Mouse (Mus musculus): ENCODE data around the gene Elk3. TPM values are rescaled to one million over a fixed set of nuclear protein-coding genes. Genes with fewer than 3 reads are reported as not detected.

Gene Elk3
- polyA plus RNA-seq, 1 experiment from 2014 or later = 4.6 TPM

GRCm38 (mm10) chr10:93250436-93251317, 60.3 kb downstream of the Elk3 start:
- peak; percentile 30; the same call in 1 of the 2 replicates for ATAC-seq (ENCODE audit: low read depth)
- 72% methylated on average over 24 of the region's 24 CpGs for WGBS (ENCODE audit: insufficient replicate concordance)
- peaks cover 3% of the 10 kb centered on the region; the same call in 1 of the 2 replicates for H3K4me1 ChIP-seq (ENCODE audit: control insufficient read depth, low read depth, low read length)
- H3K4me3 ChIP-seq (ENCODE audit: low read depth, low read length) = no peak overlapping the region
- H3K27me3 ChIP-seq (ENCODE audit: control insufficient read depth, insufficient read depth, low read depth, low read length) = no peaks in the 10 kb centered on the region
- no peaks in the 10 kb centered on the region for H3K9me3 ChIP-seq (replicated peaks; ENCODE audit: control insufficient read depth, low read length)
- no peak overlapping the region for H3K27ac ChIP-seq (ENCODE audit: low read length)
- peaks cover 10% of the 10 kb centered on the region for H3K36me3 ChIP-seq (ENCODE audit: control insufficient read depth, insufficient read depth)
- no peak overlapping the region for H3K9ac ChIP-seq (ENCODE audit: low read depth, low read length)
- H3K4me2 ChIP-seq (ENCODE audit: low read depth, low read length) = no peak overlapping the region

- 75% methylated on average over 7 of the region's 7 CpGs for WGBS (ENCODE audit: insufficient replicate concordance)
- no peaks in the 10 kb centered on the region for H3K9me3 ChIP-seq (replicated peaks; ENCODE audit: control insufficient read depth, low read length)
- no peak overlapping the region for H3K9ac ChIP-seq (ENCODE audit: low read depth, low read length)
- ATAC-seq (ENCODE audit: low read depth) = no peak
- H3K4me3 ChIP-seq (ENCODE audit: low read depth, low read length) = no peak overlapping the region
- H3K4me1 ChIP-seq (ENCODE audit: control insufficient read depth, low read depth, low read length) = peaks cover 3% of the 10 kb centered on the region; the same call in 1 of the 2 replicates
- peaks cover 11% of the 10 kb centered on the region for H3K36me3 ChIP-seq (ENCODE audit: control insufficient read depth, insufficient read depth)
- H3K4me2 ChIP-seq (ENCODE audit: low read depth, low read length) = no peak overlapping the region
- no peaks in the 10 kb centered on the region for H3K27me3 ChIP-seq (ENCODE audit: control insufficient read depth, insufficient read depth, low read depth, low read length)
- H3K27ac ChIP-seq (ENCODE audit: low read length) = no peak overlapping the region
These were observed 61.0 kb downstream of the Elk3 start for GRCm38 (mm10) chr10:93249901-93250300.

- Histone ChIP-seq H3K4me2 (ENCODE audit: low read depth, low read length) (no peak overlapping the region), H3K4me3 (ENCODE audit: low read depth, low read length) (no peak overlapping the region), H3K27me3 (ENCODE audit: control insufficient read depth, insufficient read depth, low read depth, low read length) (no peaks in the 10 kb centered on the region), H3K9me3 (replicated peaks; ENCODE audit: control insufficient read depth, low read length) (no peaks in the 10 kb centered on the region), H3K36me3 (ENCODE audit: control insufficient read depth, insufficient read depth) (peaks cover 11% of the 10 kb centered on the region), H3K9ac (ENCODE audit: low read depth, low read length) (no peak overlapping the region), H3K27ac (ENCODE audit: low read length) (no peak overlapping the region), H3K4me1 (ENCODE audit: control insufficient read depth, low read depth, low read length) (peaks cover 3% of the 10 kb centered on the region; the same call in 1 of the 2 replicates)
- ATAC-seq (ENCODE audit: low read depth) = no peak
- WGBS (ENCODE audit: insufficient replicate concordance) = 93% methylated on average over 8 of the region's 8 CpGs
These were observed 62.5 kb downstream of the Elk3 start for GRCm38 (mm10) chr10:93248416-93248815.

GRCm38 (mm10) chr10:93247902-93248301, 63.0 kb downstream of the Elk3 start:
- H3K4me2 ChIP-seq (ENCODE audit: low read depth, low read length) = no peak overlapping the region

GRCm38 (mm10) chr10:93247422-93247821, 63.5 kb downstream of the Elk3 start:
- Histone ChIP-seq H3K4me3 (ENCODE audit: low read depth, low read length) (no peak overlapping the region), H3K9me3 (replicated peaks; ENCODE audit: control insufficient read depth, low read length) (no peaks in the 10 kb centered on the region), H3K27ac (ENCODE audit: low read length) (no peak overlapping the region), H3K36me3 (ENCODE audit: control insufficient read depth, insufficient read depth) (peaks cover 11% of the 10 kb centered on the region), H3K9ac (ENCODE audit: low read depth, low read length) (no peak overlapping the region), H3K4me1 (ENCODE audit: control insufficient read depth, low read depth, low read length) (peaks cover 3% of the 10 kb centered on the region; the same call in 1 of the 2 replicates), H3K27me3 (ENCODE audit: control insufficient read depth, insufficient read depth, low read depth, low read length) (no peaks in the 10 kb centered on the region), H3K4me2 (ENCODE audit: low read depth, low read length) (no peak overlapping the region)
- 81% methylated on average over 12 of the region's 12 CpGs for WGBS (ENCODE audit: insufficient replicate concordance)
- ATAC-seq (ENCODE audit: low read depth) = no peak

More at GRCm38 (mm10) chr10:93247902-93248301, 63.0 kb downstream of the Elk3 start:
- Histone ChIP-seq H3K27ac (ENCODE audit: low read length) (no peak overlapping the region), H3K36me3 (ENCODE audit: control insufficient read depth, insufficient read depth) (peaks cover 11% of the 10 kb centered on the region), H3K9ac (ENCODE audit: low read depth, low read length) (no peak overlapping the region), H3K4me3 (ENCODE audit: low read depth, low read length) (no peak overlapping the region), H3K27me3 (ENCODE audit: control insufficient read depth, insufficient read depth, low read depth, low read length) (no peaks in the 10 kb centered on the region), H3K4me1 (ENCODE audit: control insufficient read depth, low read depth, low read length) (peaks cover 3% of the 10 kb centered on the region; the same call in 1 of the 2 replicates), H3K9me3 (replicated peaks; ENCODE audit: control insufficient read depth, low read length) (no peaks in the 10 kb centered on the region)
- 75% methylated on average over 6 of the region's 6 CpGs for WGBS (ENCODE audit: insufficient replicate concordance)
- no peak for ATAC-seq (ENCODE audit: low read depth)

- H3K9ac ChIP-seq (ENCODE audit: low read depth, low read length) = no peak overlapping the region
- H3K36me3 ChIP-seq (ENCODE audit: control insufficient read depth, insufficient read depth) = peaks cover 19% of the 10 kb centered on the region
- H3K4me2 ChIP-seq (ENCODE audit: low read depth, low read length) = no peak overlapping the region
- H3K4me3 ChIP-seq (ENCODE audit: low read depth, low read length) = no peak overlapping the region
- H3K9me3 ChIP-seq (replicated peaks; ENCODE audit: control insufficient read depth, low read length) = no peaks in the 10 kb centered on the region
- no peak for ATAC-seq (ENCODE audit: low read depth)
- peaks cover 3% of the 10 kb centered on the region; the same call in 1 of the 2 replicates for H3K4me1 ChIP-seq (ENCODE audit: control insufficient read depth, low read depth, low read length)
- 82% methylated on average over 7 of the region's 7 CpGs for WGBS (ENCODE audit: insufficient replicate concordance)
- no peaks in the 10 kb centered on the region for H3K27me3 ChIP-seq (ENCODE audit: control insufficient read depth, insufficient read depth, low read depth, low read length)
- no peak overlapping the region for H3K27ac ChIP-seq (ENCODE audit: low read length)
These were observed 64.6 kb downstream of the Elk3 start for GRCm38 (mm10) chr10:93246185-93246920.

GRCm38 (mm10) chr10:93244209-93244705, 66.7 kb downstream of the Elk3 start:
- 87% methylated on average over 10 of the region's 10 CpGs for WGBS (ENCODE audit: insufficient replicate concordance)
- no peak overlapping the region for H3K27ac ChIP-seq (ENCODE audit: low read length)
- no peaks in the 10 kb centered on the region for H3K4me1 ChIP-seq (ENCODE audit: control insufficient read depth, low read depth, low read length)
- H3K27me3 ChIP-seq (ENCODE audit: control insufficient read depth, insufficient read depth, low read depth, low read length) = no peaks in the 10 kb centered on the region
- H3K4me3 ChIP-seq (ENCODE audit: low read depth, low read length) = no peak overlapping the region
- no peak overlapping the region for H3K9ac ChIP-seq (ENCODE audit: low read depth, low read length)
- H3K4me2 ChIP-seq (ENCODE audit: low read depth, low read length) = no peak overlapping the region
- H3K36me3 ChIP-seq (ENCODE audit: control insufficient read depth, insufficient read depth) = peaks cover 30% of the 10 kb centered on the region
- no peaks in the 10 kb centered on the region for H3K9me3 ChIP-seq (replicated peaks; ENCODE audit: control insufficient read depth, low read length)
- no peak for ATAC-seq (ENCODE audit: low read depth)

GRCm38 (mm10) chr10:93242861-93243260, 68.1 kb downstream of the Elk3 start:
- no peak for ATAC-seq (ENCODE audit: low read depth)
- H3K4me1 ChIP-seq (ENCODE audit: control insufficient read depth, low read depth, low read length) = no peaks in the 10 kb centered on the region
- H3K9me3 ChIP-seq (replicated peaks; ENCODE audit: control insufficient read depth, low read length) = no peaks in the 10 kb centered on the region
- no peak overlapping the region for H3K4me2 ChIP-seq (ENCODE audit: low read depth, low read length)
- no peak overlapping the region for H3K4me3 ChIP-seq (ENCODE audit: low read depth, low read length)
- H3K27me3 ChIP-seq (ENCODE audit: control insufficient read depth, insufficient read depth, low read depth, low read length) = no peaks in the 10 kb centered on the region
- WGBS (ENCODE audit: insufficient replicate concordance) = 44% methylated on average over 5 of the region's 5 CpGs
- no peak overlapping the region for H3K27ac ChIP-seq (ENCODE audit: low read length)
- peaks cover 37% of the 10 kb centered on the region for H3K36me3 ChIP-seq (ENCODE audit: control insufficient read depth, insufficient read depth)
- H3K9ac ChIP-seq (ENCODE audit: low read depth, low read length) = no peak overlapping the region

All from liver, embryonic 16.5 days (tissue).